Mouse (Mus musculus): ENCODE data around the gene Pigx.

Gene Pigx

GRCm38 (mm10) chr16:32062226-32062625, 37.3 kb downstream of the Pigx start:
- in situ Hi-C loops (cut with MboI, MseI): no loop called here

DNA sequence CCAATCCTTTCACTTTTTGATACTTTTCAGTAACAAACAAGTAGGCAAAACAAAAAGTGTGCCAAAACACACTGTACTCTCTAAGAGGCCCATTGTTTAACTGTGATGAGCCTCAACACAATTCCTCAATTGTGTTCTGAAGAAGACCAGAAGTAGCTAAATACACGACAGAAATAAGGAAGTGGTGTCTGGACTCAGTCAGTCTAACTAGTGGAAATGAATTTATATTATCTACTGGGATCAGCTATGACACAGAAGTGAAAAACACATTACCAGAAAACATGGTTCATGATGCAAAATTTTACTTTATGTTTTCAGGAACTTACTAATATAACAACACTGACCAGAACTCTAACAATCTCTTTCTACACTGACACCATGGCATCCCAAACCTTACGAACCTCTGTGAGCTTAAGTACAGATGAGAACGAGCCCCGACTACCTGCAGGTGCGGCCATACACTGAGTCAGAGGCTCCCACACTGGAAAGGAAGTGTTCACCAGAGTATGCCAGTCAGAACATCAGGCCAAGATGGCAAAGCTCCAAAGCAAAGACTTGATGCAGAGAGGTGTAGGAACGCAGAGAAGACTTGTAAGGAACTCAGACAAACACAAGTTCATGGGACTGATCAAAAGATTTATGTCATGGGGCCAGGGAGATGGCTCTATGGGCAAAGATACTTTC, 39.6 kb downstream of the Pigx start:
- in situ Hi-C loops (cut with MboI, MseI): no loop called here

DNA sequence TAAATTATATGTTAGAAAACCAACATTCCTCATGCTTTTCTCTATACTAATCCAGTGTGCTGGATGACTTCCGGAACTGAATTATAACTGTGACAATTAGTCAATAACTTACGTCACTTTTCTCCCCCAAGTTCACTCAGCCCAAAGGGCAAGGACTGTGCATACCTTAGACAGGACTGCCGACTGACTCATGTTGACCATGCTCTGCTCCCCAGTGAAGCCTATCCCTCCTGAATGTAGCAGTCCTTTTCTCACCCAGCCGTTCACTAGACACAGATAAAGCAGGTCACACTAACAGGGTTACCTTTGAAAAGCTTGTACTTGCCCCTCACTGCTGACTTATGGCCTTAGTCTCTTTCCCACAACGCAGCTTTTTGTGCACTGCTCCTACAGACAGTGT, 40.7 kb downstream of the Pigx start:
- in situ Hi-C loops (cut with MboI, MseI): no loop called here

GRCm38 (mm10) chr16:32042367-32042766, 57.2 kb downstream of the Pigx start:
- in situ Hi-C loops (cut with MboI, MseI): no loop called here

All from T-helper 1 cell (primary cell).